Mouse (Mus musculus): Measurements from ENCODE around the gene Acvr1.

Gene Acvr1

GRCm38 (mm10) chr2:58478144-58478543, 88.8 kb downstream of the Acvr1 start:
- in situ Hi-C loops (cut with MboI): no loop called here

- in situ Hi-C loops (cut with MboI): no loop called here
Measured at GRCm38 (mm10) chr2:58476956-58477715, 89.8 kb downstream of the Acvr1 start.

- in situ Hi-C loops (cut with MboI): no loop called here
Measured at GRCm38 (mm10) chr2:58475578-58475977, 91.4 kb downstream of the Acvr1 start.

GRCm38 (mm10) chr2:58470290-58470689, 96.7 kb downstream of the Acvr1 start:
- in situ Hi-C loops (cut with MboI): no loop called here

- in situ Hi-C loops (cut with MboI): no loop called here
Measured at GRCm38 (mm10) chr2:58469816-58470215, 97.1 kb downstream of the Acvr1 start, which contains the start of gene Gm17409. Gene Gm17409 (plus strand): TSS chr2:58470116.

GRCm38 (mm10) chr2:58458820-58459371, 108.1 kb downstream of the Acvr1 start:
- in situ Hi-C loops (cut with MboI): no loop called here

GRCm38 (mm10) chr2:58457488-58457865, 109.5 kb downstream of the Acvr1 start:
- in situ Hi-C loops (cut with MboI): no loop called here

GRCm38 (mm10) chr2:58456843-58457487, 110.0 kb downstream of the Acvr1 start:
- in situ Hi-C loops (cut with MboI): no loop called here

- in situ Hi-C loops (cut with MboI): no loop called here
Measured at GRCm38 (mm10) chr2:58454095-58454865, 112.7 kb downstream of the Acvr1 start.

- in situ Hi-C loops (cut with MboI): loop anchor here (25.0 kb wide), 1 partner anchor 410 kb away; no protein-coding TSS in a partner anchor
Measured at GRCm38 (mm10) chr2:58447001-58447400, 120.0 kb downstream of the Acvr1 start.

- in situ Hi-C loops (cut with MboI): loop anchor here (25.0 kb wide), 1 partner anchor 406 kb away; no protein-coding TSS in a partner anchor
Measured at GRCm38 (mm10) chr2:58443163-58443562, 123.8 kb downstream of the Acvr1 start.

- in situ Hi-C loops (cut with MboI): loop anchor here (25.0 kb wide), 1 partner anchor 400 kb away; no protein-coding TSS in a partner anchor
Measured at GRCm38 (mm10) chr2:58436911-58437310, 130.0 kb downstream of the Acvr1 start.

GRCm38 (mm10) chr2:58435507-58435906, 131.4 kb downstream of the Acvr1 start:
- in situ Hi-C loops (cut with MboI): loop anchor here (25.0 kb wide), 1 partner anchor 398 kb away; no protein-coding TSS in a partner anchor

GRCm38 (mm10) chr2:58434438-58434837, 132.5 kb downstream of the Acvr1 start:
- in situ Hi-C loops (cut with MboI): loop anchor here (25.0 kb wide), 1 partner anchor 397 kb away; no protein-coding TSS in a partner anchor

GRCm38 (mm10) chr2:58433317-58433716, 133.6 kb downstream of the Acvr1 start:
- in situ Hi-C loops (cut with MboI): loop anchor here (25.0 kb wide), 1 partner anchor 396 kb away; no protein-coding TSS in a partner anchor

- in situ Hi-C loops (cut with MboI): loop anchor here (25.0 kb wide), 1 partner anchor 395 kb away; no protein-coding TSS in a partner anchor
Measured at GRCm38 (mm10) chr2:58432211-58432610, 134.7 kb downstream of the Acvr1 start.

GRCm38 (mm10) chr2:58425436-58426004, 141.4 kb downstream of the Acvr1 start:
- in situ Hi-C loops (cut with MboI): loop anchor here (25.0 kb wide), 1 partner anchor 388 kb away; no protein-coding TSS in a partner anchor

GRCm38 (mm10) chr2:58423319-58423718, 143.6 kb downstream of the Acvr1 start:
- in situ Hi-C loops (cut with MboI): no loop called here

GRCm38 (mm10) chr2:58419571-58419970, 147.4 kb downstream of the Acvr1 start:
- in situ Hi-C loops (cut with MboI): no loop called here

GRCm38 (mm10) chr2:58418109-58418508, 148.8 kb downstream of the Acvr1 start:
- in situ Hi-C loops (cut with MboI): no loop called here

GRCm38 (mm10) chr2:58417684-58418083, 149.3 kb downstream of the Acvr1 start:
- in situ Hi-C loops (cut with MboI): no loop called here
